Mouse (Mus musculus) frontal cortex, postnatal 36 days (tissue): ENCODE data around the gene Cnot3.
"Not testable (repeated sequence)": the region's sequence is repeated elsewhere in the genome, so short reads cannot be mapped to it uniquely, and the experiment has no call there.

Experiments used
- DNase-seq, 2 experiments: peaks; one replicate each; pipeline ENCODE4 v3.0.0; 2022; ENCODE audit warnings: low spot score in 2 of 2

Cnot3 gene

DNA sequence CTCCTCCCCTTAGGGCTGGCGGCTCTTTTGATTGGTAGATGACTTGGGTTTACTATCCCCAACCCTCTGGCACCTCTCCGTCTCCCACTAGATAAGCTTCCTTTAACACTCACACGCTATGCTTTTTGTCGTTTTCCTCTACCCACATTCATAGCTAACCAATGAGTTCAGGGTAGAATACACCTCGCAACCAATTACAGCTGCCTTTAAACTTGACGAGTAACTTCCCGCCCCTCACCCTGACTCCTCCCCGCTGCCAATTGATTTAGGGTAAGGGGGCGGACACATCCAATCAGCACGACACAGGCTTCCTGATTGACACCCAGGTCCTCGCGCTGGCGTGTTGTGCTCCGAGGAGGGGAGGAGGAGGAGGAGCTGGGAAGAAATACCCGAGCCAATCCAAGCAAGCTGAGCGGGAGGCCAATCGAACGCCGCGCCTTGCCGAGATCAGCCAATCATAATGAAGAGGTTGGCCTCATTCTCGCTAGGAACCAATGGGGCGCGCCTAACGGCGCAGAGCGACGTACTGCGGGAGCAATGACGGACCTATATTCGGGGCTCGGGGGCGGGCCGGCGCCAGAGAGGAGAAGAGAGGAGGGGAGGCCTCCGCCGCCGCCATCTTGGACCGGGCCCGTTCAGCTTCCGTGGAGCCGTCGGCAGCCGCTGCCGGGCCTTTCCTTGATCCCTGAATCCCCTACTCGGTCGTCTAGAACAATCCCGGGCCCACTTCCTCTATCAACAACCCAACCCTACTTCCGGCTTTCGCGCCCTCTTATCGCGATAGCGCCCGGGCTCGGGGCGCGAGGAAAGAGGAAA lies at the start of gene Cnot3:
Gene Cnot3 (plus strand): TSS at position 597 of the 816 bp plus-strand sequence.
- DNase-seq: peak; percentile 99

DNA sequence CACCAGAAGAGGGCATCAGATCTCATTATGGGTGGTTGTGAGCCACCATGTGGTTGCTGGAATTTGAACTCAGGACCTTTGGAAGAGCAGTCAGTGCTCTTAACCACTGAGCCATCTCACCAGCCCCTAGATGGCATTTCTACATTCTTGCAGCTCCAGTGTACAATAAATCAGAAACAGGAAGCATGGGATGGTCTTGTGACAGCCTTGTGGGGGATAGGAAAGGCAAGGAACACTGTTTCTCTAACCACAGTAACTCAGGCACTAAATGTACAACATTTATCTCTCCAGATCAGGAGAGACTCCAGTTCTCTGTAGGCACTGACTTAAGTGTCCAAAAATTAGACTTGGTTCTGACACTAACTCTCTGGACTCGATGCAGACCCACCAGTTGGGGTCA lies 47.3 kb upstream of the Cnot3 start:
- not testable (repeated sequence) for DNase-seq

DNA sequence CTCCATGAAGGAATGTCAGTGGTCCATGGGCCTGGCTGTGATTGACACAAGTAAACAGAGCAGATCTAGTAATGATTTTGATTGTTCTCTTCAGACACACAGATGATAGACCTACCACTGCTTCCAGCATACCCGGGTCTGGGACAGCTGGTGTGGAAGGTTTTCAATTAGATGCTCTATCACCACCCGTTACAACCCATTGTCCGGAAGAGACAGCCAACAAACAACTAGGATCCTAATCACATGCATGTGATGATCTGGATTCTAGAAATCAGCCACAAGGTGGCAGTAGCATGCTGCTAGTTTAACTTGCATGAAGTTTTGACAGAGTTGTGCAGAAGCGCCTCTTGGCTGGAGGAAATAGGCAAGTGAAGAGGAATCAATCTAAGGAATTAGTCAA lies 43.9 kb upstream of the Cnot3 start:
- DNase-seq: peak; percentile 45 to 84

DNA sequence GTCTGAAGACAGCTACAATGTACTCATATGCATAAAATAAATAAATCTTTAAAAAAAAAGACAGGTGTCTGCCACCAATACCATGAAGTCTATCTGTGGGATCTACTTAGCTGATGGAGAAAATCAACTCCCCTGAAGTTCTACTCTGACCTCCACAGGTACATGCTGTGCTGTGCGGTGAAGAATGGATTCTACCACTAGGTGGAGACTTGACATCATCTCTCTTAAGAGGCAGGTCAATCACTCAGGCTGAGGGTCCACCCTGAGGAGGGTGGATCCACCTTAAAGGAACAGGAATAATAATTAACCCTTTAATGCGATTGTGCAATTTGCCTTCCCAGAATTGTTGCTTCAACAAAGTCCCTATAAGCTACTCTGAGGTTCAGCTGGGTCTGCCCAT lies 38.3 kb upstream of the Cnot3 start:
- no peak for DNase-seq

DNA sequence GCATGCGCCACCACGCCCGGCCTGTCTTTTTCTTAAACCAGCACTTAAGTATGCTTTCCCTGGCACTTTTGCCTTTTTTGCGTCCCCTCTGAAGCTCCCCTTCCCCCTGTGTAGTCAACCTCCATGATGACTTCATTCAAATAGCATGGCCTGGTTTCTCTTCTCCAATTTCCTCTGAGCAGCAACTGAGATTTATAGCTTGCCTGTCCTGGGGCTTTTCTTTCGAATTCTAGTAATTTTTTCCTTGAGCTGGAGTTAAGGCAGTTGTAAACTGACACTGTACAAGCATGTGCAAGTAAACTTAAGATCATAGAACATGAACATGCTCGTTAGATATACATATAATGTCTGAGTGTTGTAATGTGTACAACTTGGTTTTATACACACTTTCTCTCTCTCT lies 37.7 kb upstream of the Cnot3 start:
- no peak for DNase-seq

DNA sequence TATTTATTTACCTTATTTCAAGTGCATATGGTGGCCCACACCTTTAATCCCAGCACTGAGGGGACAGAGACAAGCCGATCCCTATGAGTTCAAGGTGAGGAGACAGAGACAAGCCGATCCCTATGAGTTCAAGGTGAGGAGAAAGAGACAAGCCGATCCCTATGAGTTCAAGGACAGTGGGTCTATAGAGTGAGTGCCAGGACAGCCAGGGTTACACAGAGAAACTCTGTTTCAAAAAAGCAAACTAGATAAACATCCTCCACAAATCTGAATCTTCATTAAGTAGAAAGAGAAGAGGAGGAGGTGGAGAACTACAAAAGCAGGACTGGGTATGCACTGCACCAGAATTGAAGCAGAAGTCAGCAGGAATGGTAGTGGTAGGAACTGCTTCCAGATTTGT lies 36.4 kb upstream of the Cnot3 start:
- DNase-seq: no peak

DNA sequence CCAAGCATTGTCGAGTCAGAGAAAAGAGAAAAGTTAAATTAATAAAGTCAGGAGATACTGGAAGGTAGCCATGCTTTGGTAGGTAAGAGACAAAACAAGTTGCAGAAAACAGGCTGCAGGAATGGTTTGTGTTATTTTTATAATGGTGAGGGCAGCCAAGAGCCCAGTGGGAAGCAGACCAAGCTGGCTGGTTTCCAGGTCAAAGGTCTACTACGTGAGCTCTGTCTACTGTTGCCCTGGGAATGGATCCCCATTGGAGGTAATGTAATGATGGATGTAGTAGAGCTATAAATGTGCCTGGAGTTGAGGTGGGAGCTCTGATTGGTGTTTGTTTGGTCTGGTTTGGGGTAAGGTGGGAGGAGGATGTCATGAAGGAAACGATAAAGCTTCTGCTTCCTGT lies 36.0 kb upstream of the Cnot3 start:
- DNase-seq: no peak

DNA sequence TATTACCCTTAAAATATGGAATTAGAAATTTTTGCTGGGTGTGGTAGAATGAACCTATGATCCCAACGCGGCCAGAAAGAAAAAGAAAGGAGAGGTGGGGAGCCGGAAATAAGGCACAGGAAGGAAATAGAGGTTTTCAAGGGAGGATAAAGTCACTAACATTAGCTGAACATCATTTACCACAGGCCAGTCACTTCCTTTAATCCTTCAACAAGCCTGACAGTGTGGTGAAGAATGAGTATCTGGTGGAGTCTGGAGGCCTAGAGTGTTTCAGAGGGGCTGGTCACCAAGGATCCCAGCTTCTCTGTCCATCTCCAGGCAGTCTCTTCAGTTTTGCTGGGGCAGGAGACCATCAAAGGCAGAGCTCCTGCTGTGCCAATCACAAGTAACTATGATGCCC lies 34.6 kb upstream of the Cnot3 start:
- DNase-seq: no peak

DNA sequence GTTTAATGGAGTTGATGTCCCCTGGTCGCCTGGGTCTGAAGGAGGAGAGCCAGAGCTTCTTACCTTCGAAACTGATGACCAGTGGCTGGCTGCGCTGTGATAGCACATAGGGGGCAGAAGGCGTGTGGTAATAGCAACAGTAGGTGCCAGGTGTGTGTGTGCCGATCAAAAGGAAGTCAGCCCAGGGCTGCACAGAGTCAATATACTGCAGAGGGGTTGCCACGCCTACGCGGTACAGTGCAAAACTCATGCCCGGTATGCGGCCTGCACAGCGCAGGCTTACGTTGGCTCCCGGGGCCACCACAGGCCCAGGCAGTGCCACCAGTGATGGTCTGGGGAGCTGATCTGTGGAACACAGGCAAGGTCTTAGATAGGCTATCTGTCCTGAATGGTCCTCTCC lies 34.1 kb upstream of the Cnot3 start:
- DNase-seq: no peak

DNA sequence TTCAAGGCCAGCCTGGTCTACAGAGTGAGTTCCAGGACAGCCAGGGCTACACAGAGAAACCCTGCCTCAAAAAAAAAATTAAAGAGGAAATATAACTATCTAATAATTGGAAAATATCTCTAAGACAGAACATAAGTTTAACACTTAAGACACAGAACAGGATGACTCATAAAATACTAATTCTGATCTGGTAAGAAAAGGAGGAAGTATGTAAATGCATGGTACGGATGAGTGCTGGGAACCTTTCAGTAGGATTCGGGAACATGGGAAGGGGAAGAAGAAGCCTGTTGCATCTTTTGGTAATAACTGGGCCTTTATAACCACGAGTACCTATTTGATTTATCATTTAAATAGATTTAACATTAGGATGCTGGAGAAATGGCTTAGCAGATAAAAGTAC lies 31.0 kb upstream of the Cnot3 start:
- DNase-seq: no peak

DNA sequence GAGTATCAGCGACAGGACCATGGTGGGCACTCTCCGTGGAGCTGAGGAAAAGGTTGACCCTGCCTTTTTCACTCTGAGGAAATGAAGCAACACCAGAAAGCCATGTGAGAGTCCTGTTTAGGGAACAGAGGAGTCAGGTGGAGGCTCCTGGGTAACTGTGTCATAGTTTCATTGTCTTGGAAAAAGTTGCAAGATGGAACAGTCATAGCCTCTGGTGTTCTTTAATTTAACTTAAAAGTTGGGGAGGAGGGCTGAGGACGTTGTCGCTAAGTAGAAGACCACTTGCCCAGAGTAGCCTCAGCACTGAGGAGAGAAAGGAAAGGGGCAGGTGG lies 29.0 kb upstream of the Cnot3 start, which contains the start of gene Oscar:
Gene Oscar (minus strand): TSS at position 101 of the 332 bp plus-strand sequence.
- no peak for DNase-seq

DNA sequence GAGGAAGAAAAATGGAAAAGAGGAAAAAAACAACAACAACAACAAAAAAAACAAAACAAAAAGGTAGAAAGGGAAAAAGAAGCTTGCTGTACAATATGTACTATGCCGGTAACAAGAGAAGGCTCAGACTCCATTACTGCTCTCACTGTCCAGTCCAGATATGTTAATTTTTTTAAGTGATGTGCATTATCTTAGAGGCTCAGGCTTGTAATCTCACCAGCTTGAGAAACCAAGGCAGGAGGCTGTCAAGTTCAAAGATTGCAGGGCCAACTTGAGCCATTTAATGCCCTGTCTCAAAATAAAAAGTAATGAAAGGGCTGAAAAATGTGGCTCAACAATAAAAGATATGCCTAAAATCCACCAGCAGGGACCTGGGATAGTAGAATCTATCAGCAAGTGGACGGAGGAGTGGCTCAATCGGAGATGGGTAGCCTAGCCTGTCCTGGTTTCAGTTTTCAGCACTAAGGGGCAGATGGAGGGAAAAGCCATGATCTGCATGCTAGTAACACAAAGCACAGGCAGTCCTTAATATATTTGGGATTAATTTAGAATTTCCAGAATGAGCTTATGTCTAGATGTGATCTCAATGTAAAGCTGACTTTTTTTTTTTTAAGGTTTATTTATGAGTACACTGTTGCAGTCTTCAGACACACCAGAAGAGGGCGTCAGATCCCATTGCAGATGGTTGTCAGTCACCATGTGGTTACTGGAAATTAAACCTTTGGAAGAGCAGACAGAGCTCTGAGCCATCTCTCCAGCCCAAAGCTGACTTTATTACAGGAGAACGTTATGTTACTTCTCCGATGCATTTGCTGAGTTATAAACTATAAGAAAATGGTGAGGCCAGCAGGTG lies 28.5 kb upstream of the Cnot3 start:
- peak in 1 of 2 experiments; percentile 71 for DNase-seq

DNA sequence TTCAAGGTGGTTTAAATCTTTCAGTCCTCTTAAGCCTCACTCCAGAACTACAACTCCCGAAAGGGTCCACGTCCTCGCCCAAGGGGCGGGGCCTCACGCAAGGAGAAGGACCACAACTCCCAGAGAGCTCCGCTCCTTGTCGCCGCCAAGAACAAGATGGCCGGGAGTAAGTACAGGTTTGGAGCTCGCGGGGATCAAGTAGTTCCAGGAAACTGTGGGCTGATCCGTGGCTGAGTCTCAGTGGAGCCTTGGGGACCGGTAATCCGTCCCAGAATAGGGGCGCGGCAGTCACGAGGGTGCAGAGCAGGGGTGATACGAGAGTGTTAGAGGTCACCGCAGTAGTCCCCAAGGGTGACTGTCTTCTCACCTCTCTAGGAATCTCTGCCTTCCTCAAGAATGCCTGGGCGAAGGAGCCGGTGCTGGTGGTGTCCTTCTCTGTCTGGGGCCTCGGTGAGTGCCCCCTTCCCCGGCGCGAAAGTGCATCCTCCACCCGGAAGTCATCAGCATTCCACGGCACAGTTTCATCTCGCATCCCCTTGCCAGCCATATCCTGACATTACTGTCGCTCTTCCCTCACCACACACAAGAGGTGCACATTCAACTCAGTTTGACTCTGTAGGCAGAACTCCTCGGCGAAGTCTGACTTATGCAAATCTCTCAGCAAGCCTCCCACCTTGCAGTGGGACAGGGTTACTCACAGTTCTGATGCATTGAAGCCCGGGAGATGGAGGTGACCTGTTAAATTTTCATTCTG lies 27.6 kb upstream of the Cnot3 start, which contains the start of gene Ndufa3:
Gene Ndufa3 (plus strand): TSS at position 132 of the 754 bp plus-strand sequence.
- peak; percentile 86 to 89 for DNase-seq

DNA sequence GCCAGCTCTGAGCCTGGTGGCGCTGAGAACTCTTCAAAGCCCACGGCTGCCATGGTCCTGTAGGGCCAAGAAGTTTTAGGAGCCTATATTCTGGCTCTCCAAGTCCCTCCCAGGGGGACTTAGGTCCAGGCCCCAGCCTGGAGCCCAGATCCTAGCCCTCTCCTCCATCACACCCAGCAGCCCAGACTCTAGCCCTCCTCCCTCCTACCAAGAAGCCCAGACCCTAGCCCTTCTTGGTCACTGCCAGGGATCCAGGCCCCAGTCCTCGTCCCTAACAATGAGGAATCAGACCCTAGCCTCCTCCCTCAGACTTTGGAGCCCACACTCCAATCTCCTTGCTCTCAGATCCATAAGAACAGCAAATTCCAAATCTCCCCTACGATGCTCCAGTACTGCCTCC lies 16.0 kb upstream of the Cnot3 start:
- DNase-seq: no peak

DNA sequence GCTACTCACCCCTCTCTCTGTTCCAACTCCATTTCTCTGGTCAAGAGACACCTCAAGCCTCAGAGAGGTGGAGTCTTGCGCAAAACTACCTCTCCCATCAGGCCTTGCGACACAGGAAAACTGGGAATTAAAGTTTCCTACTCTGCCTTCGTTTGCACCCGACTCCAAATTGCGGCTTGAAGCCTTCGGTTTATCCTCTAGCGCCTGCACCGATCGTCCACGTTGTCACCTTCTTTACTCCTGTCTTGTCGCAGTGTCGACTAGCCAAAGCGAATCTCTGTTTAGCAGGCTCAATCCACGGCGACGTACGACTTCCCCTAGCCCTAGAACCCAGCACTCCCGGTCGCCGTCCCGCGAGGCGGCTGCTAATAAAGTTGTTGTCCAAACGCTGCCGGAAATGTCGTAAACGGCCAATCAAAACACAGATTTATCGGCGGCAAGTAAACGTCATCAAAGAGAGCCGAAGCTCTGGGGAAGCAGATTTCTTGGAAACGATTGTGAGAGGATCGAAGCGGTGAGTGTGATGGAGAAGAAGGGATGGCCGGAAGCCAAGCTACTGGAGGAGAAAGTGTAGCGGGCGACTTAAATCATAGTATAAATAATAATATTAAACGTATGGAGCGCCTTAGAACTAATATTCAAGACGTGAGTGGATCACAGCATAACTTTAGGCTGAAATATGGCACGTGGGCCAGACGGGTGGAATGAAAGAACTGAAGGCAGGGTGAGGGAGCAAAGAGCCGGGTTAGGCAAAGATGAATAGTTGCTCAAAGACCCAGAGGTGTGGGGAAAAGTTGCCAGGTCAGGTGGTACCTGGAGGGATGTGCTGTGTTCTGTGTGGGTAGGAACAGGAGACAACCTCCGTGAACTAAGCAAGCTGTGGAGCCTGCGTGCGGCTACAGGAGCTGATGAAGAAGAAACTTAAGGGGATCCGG lies 15.3 kb upstream of the Cnot3 start, which contains the start of the genes Tfpt and Prpf31:
Gene Tfpt (minus strand): TSS at position 387 of the 935 bp plus-strand sequence.
Gene Prpf31 (plus strand): TSS at position 443 of the 935 bp plus-strand sequence.
- peak; percentile 98 for DNase-seq

DNA sequence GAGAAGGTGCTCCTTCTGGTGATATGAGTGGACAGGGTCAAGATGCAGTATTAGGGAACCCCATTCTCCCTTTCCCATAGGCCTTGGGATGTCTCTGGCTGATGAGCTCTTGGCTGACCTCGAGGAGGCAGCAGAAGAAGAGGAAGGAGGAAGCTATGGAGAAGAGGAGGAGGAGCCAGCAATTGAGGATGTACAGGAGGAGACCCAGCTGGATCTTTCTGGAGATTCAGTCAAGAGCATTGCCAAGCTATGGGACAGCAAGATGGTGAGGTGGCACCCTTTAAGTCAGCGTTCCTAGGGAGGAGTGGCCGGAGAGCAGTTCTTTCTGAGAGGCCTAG lies 14.6 kb upstream of the Cnot3 start:
- DNase-seq: no peak

DNA sequence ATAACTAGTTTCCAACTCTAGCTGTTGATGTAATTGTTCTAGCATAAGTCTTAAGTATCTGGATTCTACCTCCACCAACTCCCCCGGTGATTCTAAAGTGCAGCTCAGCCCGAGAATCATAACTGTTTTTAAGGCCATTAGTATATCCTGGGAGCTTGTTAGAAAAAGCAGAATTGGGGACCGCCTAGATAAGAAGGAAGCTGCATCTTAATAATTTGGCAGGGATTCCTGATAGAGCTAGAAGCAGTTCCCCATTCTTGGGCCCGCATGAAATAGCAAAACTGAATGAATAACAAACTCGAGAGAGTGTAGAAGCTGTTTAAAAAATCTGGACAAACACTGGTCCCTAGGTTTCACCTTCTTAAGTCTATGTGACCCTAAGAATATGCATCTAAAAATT lies 1.7 kb upstream of the Cnot3 start:
- DNase-seq: no peak

DNA sequence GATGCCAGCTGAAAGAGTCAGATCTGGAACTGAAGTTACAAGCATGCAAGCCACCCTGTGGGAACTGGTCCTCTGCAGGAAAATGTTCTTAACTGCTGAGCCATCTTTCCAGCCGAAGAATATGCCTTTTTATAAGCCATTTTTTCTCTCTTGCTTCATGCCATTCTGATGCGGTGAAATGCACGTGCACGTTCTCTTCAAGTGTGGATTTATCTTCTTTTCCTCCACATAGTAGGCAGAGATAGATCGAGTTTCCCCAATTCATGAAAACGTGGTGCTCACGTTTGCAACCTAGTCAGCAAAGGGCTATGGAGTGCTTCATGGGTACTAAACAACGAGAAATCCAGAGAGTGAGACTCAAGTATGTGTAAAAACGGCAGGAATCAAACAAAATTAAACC lies 1.2 kb upstream of the Cnot3 start:
- no peak for DNase-seq

DNA sequence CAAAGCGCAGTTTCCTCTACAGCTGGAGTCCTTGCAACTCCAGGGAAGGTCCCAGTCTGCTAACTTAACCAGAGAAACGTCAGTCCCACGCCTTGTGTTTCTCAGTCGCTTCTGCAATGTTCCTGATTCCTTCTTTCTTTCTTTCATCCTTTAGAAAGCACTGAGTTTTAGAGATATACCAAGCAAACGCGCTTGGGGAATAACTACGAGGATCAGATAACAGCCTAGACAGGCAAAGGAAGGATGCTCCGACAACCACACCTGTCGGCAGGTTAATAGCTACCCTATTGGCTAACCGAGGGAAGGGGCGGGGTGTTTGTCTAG lies 758 bp upstream of the Cnot3 start:
- no peak for DNase-seq

DNA sequence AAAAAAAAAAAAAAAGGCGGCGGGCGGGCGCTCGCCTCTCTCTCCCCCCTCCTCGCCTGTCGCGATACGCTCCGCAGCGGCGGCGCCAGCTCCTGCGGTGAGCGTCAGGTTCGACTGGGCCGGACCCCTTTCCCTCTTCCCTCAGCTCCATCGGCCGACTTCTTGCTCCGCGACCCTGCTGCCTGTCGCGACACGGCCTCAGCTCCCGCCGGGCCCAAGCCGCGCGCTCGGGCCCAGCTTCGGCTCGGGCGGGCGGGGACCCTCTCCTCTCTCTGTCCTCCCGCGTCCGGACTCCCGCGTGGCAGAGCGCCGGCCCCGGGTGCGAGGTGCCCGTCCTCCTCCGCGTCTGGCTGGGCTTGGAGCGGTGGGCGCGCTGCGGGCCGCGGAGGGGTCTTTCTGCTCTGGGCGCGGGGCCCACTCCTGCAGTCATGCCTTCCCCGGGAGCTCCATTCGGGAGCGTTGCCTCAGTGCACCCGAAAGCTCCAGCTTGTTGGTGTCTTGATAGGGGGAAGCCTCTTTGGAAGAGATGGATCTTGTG lies 489 bp downstream of the Cnot3 start:
- no peak for DNase-seq

DNA sequence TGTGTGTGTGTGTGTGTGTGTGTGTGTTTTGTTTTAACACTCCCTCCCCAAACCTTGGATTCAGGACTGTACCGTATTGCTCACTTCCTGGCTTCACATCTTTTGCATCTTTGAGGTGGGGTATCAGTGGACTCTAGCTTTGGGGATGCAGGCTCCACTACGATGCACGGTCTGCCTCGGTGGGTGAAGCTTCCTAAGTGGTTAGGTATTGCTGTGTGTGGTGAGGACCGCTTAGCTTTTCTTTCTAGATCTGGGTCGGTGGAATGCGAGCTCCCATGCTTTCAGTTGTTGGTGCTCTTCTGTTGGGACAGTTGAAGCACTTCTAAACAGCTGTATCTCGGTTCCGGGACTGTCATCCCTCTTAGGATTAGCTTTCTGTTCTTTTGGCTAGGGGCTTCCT lies 1.1 kb downstream of the Cnot3 start:
- no peak for DNase-seq
